In genomic region chr1:186342391-186342790, GRCm38 (mm10) we compare ENCODE assay signal across 20 mouse cellular contexts.
DNase-seq lines count a peak whose midpoint lies in the region; ATAC-seq and TF ChIP-seq lines count a peak whose summit lies in the region.
"Had no signal": no experiment of that assay in that cellular context is flagged by ENCODE, and none has a peak within 500 bp of the region (broad histone marks: within the 10 kb centered on the region; RNA-seq: fewer than 3 reads in every experiment).

No protein-coding gene starts in this region.

- H3K4me2 ChIP-seq in forebrain, embryonic 13.5 days = no peak overlapping the region
- no peak overlapping the region for H3K4me2 ChIP-seq in forebrain, embryonic 16.5 days (ENCODE audit: low read length)
- H3K4me2 ChIP-seq in lung, embryonic 16.5 days (ENCODE audit: low read depth, low read length) = no peak overlapping the region
- H3K4me2 ChIP-seq: hindbrain, embryonic 12.5 days had no signal

- 0 out of 2 replicates have a peak overlapping the region, but pooled peaks have one; percentile 7 for H3K27ac ChIP-seq in forebrain, embryonic 13.5 days
- no peak overlapping the region for H3K27ac ChIP-seq in forebrain, embryonic 16.5 days (ENCODE audit: low read length)
- H3K27ac ChIP-seq in layer of hippocampus, adult 2 months = peak overlapping the region; percentile 84; the same call in 1 of the 2 replicates
- peak overlapping the region; percentile 55; the same call in 1 of the 2 replicates for H3K27ac ChIP-seq in lung, embryonic 16.5 days (ENCODE audit: low read length)
- H3K27ac ChIP-seq: forebrain, embryonic 10.5 days; heart, adult 2 months; heart, embryonic 10.5 days; hindbrain, embryonic 12.5 days; hindbrain, postnatal 0 days had no signal

- H3K4me1 ChIP-seq in forebrain, embryonic 13.5 days = no peaks in the 10 kb centered on the region
- no peaks in the 10 kb centered on the region for H3K4me1 ChIP-seq in forebrain, embryonic 16.5 days (replicated peaks; ENCODE audit: control insufficient read depth, insufficient read depth, low read length)
- peaks cover 7% of the 10 kb centered on the region for H3K4me1 ChIP-seq in lung, embryonic 16.5 days (replicated peaks; ENCODE audit: control insufficient read depth, insufficient read depth, low read length)
- H3K4me1 ChIP-seq: forebrain, embryonic 10.5 days; hindbrain, embryonic 12.5 days had no signal

- no peak for DNase-seq in layer of hippocampus, adult 2 months (ENCODE audit: low spot score in 2 of 2)
- no peak for DNase-seq in layer of hippocampus, adult 11-12 months (ENCODE audit: low spot score)
- no peak for DNase-seq in lung, adult 18-20 months
- peak; percentile 13 for DNase-seq in MN1 (ENCODE audit: low spot score)
- no peak for DNase-seq in left cerebral cortex, adult 11 months (ENCODE audit: low spot score)
- DNase-seq: adrenal gland, adult 8-10 months; adrenal gland, postnatal 25 days; cerebellum, adult 18-20 months; cerebellum, adult 9-10 months; gastrocnemius, postnatal 25 days; heart, adult 2 months had no signal

- no peak for TF ChIP-seq CTCF in layer of hippocampus, adult 2 months (conservative IDR thresholded peaks at IDR 0.05)

- ATAC-seq in forebrain, embryonic 13.5 days = no peak
- ATAC-seq in forebrain, embryonic 16.5 days = no peak
- peak; percentile 18 for ATAC-seq in lung, embryonic 16.5 days (ENCODE audit: low read depth)
- ATAC-seq: forebrain, embryonic 14.5 days; hindbrain, postnatal 0 days; inflammation-experienced regulatory T-cells, adult 6 months had no signal

- H3K27me3 ChIP-seq in forebrain, embryonic 13.5 days = no peaks in the 10 kb centered on the region
- H3K27me3 ChIP-seq in forebrain, embryonic 16.5 days (replicated peaks; ENCODE audit: control insufficient read depth, insufficient read depth, low read length) = no peaks in the 10 kb centered on the region
- no peaks in the 10 kb centered on the region for H3K27me3 ChIP-seq in lung, embryonic 16.5 days (ENCODE audit: control insufficient read depth, insufficient read depth, low read depth, low read length)
- H3K27me3 ChIP-seq: hindbrain, embryonic 12.5 days had no signal

- no peak overlapping the region for H3K4me3 ChIP-seq in forebrain, embryonic 13.5 days
- H3K4me3 ChIP-seq in forebrain, embryonic 16.5 days (replicated peaks; ENCODE audit: low read length) = no peak overlapping the region
- no peak overlapping the region for H3K4me3 ChIP-seq in layer of hippocampus, adult 2 months
- H3K4me3 ChIP-seq in lung, embryonic 16.5 days (ENCODE audit: low read length) = no peak overlapping the region
- H3K4me3 ChIP-seq: forebrain, embryonic 10.5 days; heart, adult 2 months; heart, embryonic 10.5 days; hindbrain, embryonic 12.5 days had no signal

- H3K9ac ChIP-seq in forebrain, embryonic 13.5 days = no peak overlapping the region
- H3K9ac ChIP-seq in forebrain, embryonic 16.5 days (replicated peaks; ENCODE audit: low read depth, low read length) = no peak overlapping the region
- H3K9ac ChIP-seq in lung, embryonic 16.5 days (ENCODE audit: low read length) = no peak overlapping the region
- H3K9ac ChIP-seq: hindbrain, embryonic 12.5 days had no signal

- no peaks in the 10 kb centered on the region for H3K9me3 ChIP-seq in forebrain, embryonic 13.5 days (replicated peaks)
- H3K9me3 ChIP-seq in forebrain, embryonic 16.5 days (ENCODE audit: control insufficient read depth, low read length) = no peaks in the 10 kb centered on the region
- H3K9me3 ChIP-seq in lung, embryonic 16.5 days (ENCODE audit: control insufficient read depth, low read length) = no peaks in the 10 kb centered on the region
- H3K9me3 ChIP-seq: forebrain, embryonic 10.5 days; heart, embryonic 10.5 days; hindbrain, embryonic 12.5 days had no signal

- 83% methylated on average over 1 of the region's 1 CpGs for WGBS in forebrain, embryonic 13.5 days
- WGBS in forebrain, embryonic 16.5 days = 86% methylated on average over 1 of the region's 1 CpGs
- WGBS in lung, embryonic 16.5 days = 55% methylated on average over 1 of the region's 1 CpGs

- H3K36me3 ChIP-seq in forebrain, embryonic 13.5 days (ENCODE audit: poor library complexity, severe bottlenecking) = no peaks in the 10 kb centered on the region
- no peaks in the 10 kb centered on the region for H3K36me3 ChIP-seq in forebrain, embryonic 16.5 days (ENCODE audit: control insufficient read depth, insufficient read depth)
- H3K36me3 ChIP-seq in lung, embryonic 16.5 days (ENCODE audit: control insufficient read depth, insufficient read depth, low read length) = no peaks in the 10 kb centered on the region
- H3K36me3 ChIP-seq: forebrain, embryonic 10.5 days; heart, embryonic 10.5 days; hindbrain, embryonic 12.5 days had no signal
